Mouse (Mus musculus) heart, postnatal 0 days (tissue): ENCODE data around the gene Lcor. TPM values are rescaled to one million over a fixed set of nuclear protein-coding genes. Genes with fewer than 3 reads are reported as not detected.

Experiments
- ATAC-seq: fragments of 200-750 bp; cut with Nextera tagmentation; 2 replicates; pipeline ENCODE4 v1.8.0; 2017; ENCODE audit warnings: low read depth, moderate number of reproducible peaks, moderate library complexity; ENCODE audit not compliant: insufficient read depth
- DNase-seq: peaks from one replicate; pipeline ENCODE4 v3.0.0-alpha.2; 2016; ENCODE audit warnings: low spot score
- H3K27ac ChIP-seq: fragments of 300-500 bp; sonication (generic); 2 replicates; pipeline ENCODE4 v1.5.1; 2014; ENCODE audit warnings: low read depth, mild to moderate bottlenecking
- H3K27me3 ChIP-seq: fragments of 300-500 bp; sonication (generic); 2 replicates; pipeline ENCODE4 v1.6.1; 2014; ENCODE audit warnings: low read length, mixed read lengths; ENCODE audit not compliant: control insufficient read depth, insufficient read depth
- H3K36me3 ChIP-seq: fragments of 300-500 bp; sonication (generic); replicated peaks from 2 replicates; pipeline ENCODE4 v1.6.1; 2014; ENCODE audit warnings: low read length, mixed read lengths; ENCODE audit not compliant: control insufficient read depth, insufficient read depth
- H3K4me1 ChIP-seq: fragments of 300-500 bp; sonication (generic); 2 replicates; pipeline ENCODE4 v1.6.1; 2014; ENCODE audit warnings: antibody characterized with exemption; ENCODE audit not compliant: control insufficient read depth, insufficient read depth
- H3K4me2 ChIP-seq: fragments of 300-500 bp; sonication (generic); 2 replicates; pipeline ENCODE4 v1.6.1; 2014; ENCODE audit warnings: low read depth, mild to moderate bottlenecking, low read length, moderate library complexity
- H3K4me3 ChIP-seq: fragments of 300-500 bp; sonication (generic); 2 replicates; pipeline ENCODE4 v1.5.1; 2014; ENCODE audit warnings: low read depth, low read length
- H3K9ac ChIP-seq: fragments of 300-500 bp; sonication (generic); replicated peaks from 2 replicates; pipeline ENCODE4 v1.6.1; 2014; ENCODE audit warnings: low read depth, low read length, mixed read lengths
- H3K9me3 ChIP-seq: fragments of 300-500 bp; sonication (generic); replicated peaks from 2 replicates; pipeline ENCODE4 v1.6.1; 2016; ENCODE audit warnings: low read length; ENCODE audit not compliant: control insufficient read depth
- CTCF ChIP-seq: IDR thresholded peaks from 2 replicates; pipeline ENCODE4 v1.5.1; 2016; ENCODE audit warnings: antibody characterized with exemption, control low read depth, low read depth
- EP300 ChIP-seq: IDR thresholded peaks from 2 replicates; pipeline ENCODE4 v1.6.1; 2016; ENCODE audit warnings: antibody characterized with exemption, low read depth
- WGBS: fragments of 180-500 bp; shearing (Covaris S2); extraction: QIAGEN DNeasy Blood & Tissue Kit; methylation state at CpG from one replicate; pipeline ENCODE4 v1.1.7; 2014; 5-methylcytosine and 5-hydroxymethylcytosine counted together
- polyA plus RNA-seq: library from polyadenylated mRNA; unstranded; fragments of >200 nt; fragmentation: Nextera tagmentation; extraction: Ambion mirVana; gene quantifications from 2 replicates; pipeline ENCODE4 v1.2.1, GENCODE M21; 2015
- total RNA-seq: library from RNA; depleted of rRNA; stranded (reverse); fragments of >200 nt; gene quantifications from 2 replicates; pipeline ENCODE4 v1.2.3, GENCODE M21; 2014; ENCODE audit warnings: low replicate concordance

Lcor gene
- total and polyA plus RNA-seq, 2 experiments from 2014 or later, result 7.5 to 8.0 TPM

GRCm38 (mm10) chr19:41441911-41442607 is 40.4 kb upstream of the Lcor start:
- ATAC-seq (no peak), DNase-seq (no peak)
- Histone ChIP-seq H3K9ac (peak overlapping the region; percentile 5; the same call in 1 of the 2 replicates), H3K36me3 (no peaks in the 10 kb centered on the region), H3K4me2 (peak overlapping the region; percentile 60), H3K27ac (no peak overlapping the region), H3K9me3 (no peaks in the 10 kb centered on the region), H3K27me3 (0 out of 2 replicates have a peak, but pooled peaks cover 9% of the 10 kb centered on the region), H3K4me1 (peaks cover 6% of the 10 kb centered on the region; the same call in 1 of the 2 replicates), H3K4me3 (peak overlapping the region; percentile 40)
- 12% methylated on average over 20 of the region's 20 CpGs for WGBS
- no peak for TF ChIP-seq CTCF
- TF ChIP-seq EP300, result no peak

GRCm38 (mm10) chr19:41442608-41442969 is 39.8 kb upstream of the Lcor start:
- Histone ChIP-seq H3K27ac (no peak overlapping the region), H3K4me3 (peak overlapping the region; percentile 40), H3K4me2 (peak overlapping the region; percentile 60), H3K9me3 (no peaks in the 10 kb centered on the region), H3K36me3 (no peaks in the 10 kb centered on the region), H3K27me3 (0 out of 2 replicates have a peak, but pooled peaks cover 9% of the 10 kb centered on the region), H3K9ac (0 out of 2 replicates have a peak overlapping the region, but pooled peaks have one; percentile 5), H3K4me1 (peaks cover 6% of the 10 kb centered on the region; the same call in 1 of the 2 replicates)
- DNase-seq (peak; percentile 19), ATAC-seq (no peak; the same call in 1 of the 2 replicates)
- 12% methylated on average over 6 of the region's 6 CpGs for WGBS
- TF ChIP-seq CTCF, result peak; percentile 71
- TF ChIP-seq EP300, result no peak

GRCm38 (mm10) chr19:41444491-41444890 is 37.9 kb upstream of the Lcor start:
- WGBS, result 49% methylated on average over 8 of the region's 8 CpGs
- DNase-seq, result no peak

GRCm38 (mm10) chr19:41445013-41445610 is 37.3 kb upstream of the Lcor start:
- H3K4me2 ChIP-seq, result no peak overlapping the region
- ATAC-seq, result no peak
- TF ChIP-seq EP300 (no peak), CTCF (no peak)
- H3K4me3 ChIP-seq, result no peak overlapping the region
- H3K27me3 ChIP-seq, result 0 out of 2 replicates have a peak, but pooled peaks cover 9% of the 10 kb centered on the region
- no peaks in the 10 kb centered on the region for H3K9me3 ChIP-seq
- H3K36me3 ChIP-seq, result no peaks in the 10 kb centered on the region
- WGBS, result 68% methylated on average over 10 of the region's 10 CpGs
- H3K27ac ChIP-seq, result no peak overlapping the region
- peaks cover 6% of the 10 kb centered on the region; the same call in 1 of the 2 replicates for H3K4me1 ChIP-seq
- H3K9ac ChIP-seq, result no peak overlapping the region
- DNase-seq, result no peak

More at GRCm38 (mm10) chr19:41444491-41444890, 37.9 kb upstream of the Lcor start:
- ATAC-seq, result no peak
- Histone ChIP-seq H3K9me3 (no peaks in the 10 kb centered on the region), H3K27ac (no peak overlapping the region), H3K4me3 (no peak overlapping the region), H3K4me1 (peaks cover 6% of the 10 kb centered on the region; the same call in 1 of the 2 replicates), H3K4me2 (no peak overlapping the region), H3K36me3 (no peaks in the 10 kb centered on the region), H3K9ac (no peak overlapping the region), H3K27me3 (0 out of 2 replicates have a peak, but pooled peaks cover 9% of the 10 kb centered on the region)
- TF ChIP-seq EP300, result no peak
- no peak for TF ChIP-seq CTCF

GRCm38 (mm10) chr19:41445723-41446122 is 36.7 kb upstream of the Lcor start:
- TF ChIP-seq EP300 (no peak), CTCF (no peak)
- Histone ChIP-seq H3K4me1 (peaks cover 6% of the 10 kb centered on the region; the same call in 1 of the 2 replicates), H3K9ac (no peak overlapping the region), H3K4me2 (no peak overlapping the region), H3K27me3 (0 out of 2 replicates have a peak, but pooled peaks cover 9% of the 10 kb centered on the region), H3K36me3 (no peaks in the 10 kb centered on the region), H3K9me3 (no peaks in the 10 kb centered on the region), H3K4me3 (no peak overlapping the region), H3K27ac (no peak overlapping the region)
- ATAC-seq (no peak), DNase-seq (no peak)
- WGBS, result 41% methylated on average over 5 of the region's 5 CpGs
